Mouse (Mus musculus): ENCODE data around the gene Clps. TPM values are rescaled to one million over a fixed set of nuclear protein-coding genes. Genes with fewer than 3 reads are reported as not detected.

Clps gene
- total and polyA plus RNA-seq, 3 experiments, result not detected

- Histone ChIP-seq H3K27me3 (replicated peaks) (peaks cover 2% of the 10 kb centered on the region), H3K27ac (ENCODE audit: insufficient read depth, low read depth) (no peak overlapping the region), H3K9ac (ENCODE audit: insufficient read depth, low read depth) (no peak overlapping the region), H3K9me3 (replicated peaks; ENCODE audit: low read length) (no peaks in the 10 kb centered on the region), H3K36me3 (replicated peaks in 1 of 2; ENCODE audit: control insufficient read depth in 1 of 2, insufficient read depth in 1 of 2, low read length in 1 of 2) (no peaks in the 10 kb centered on the region), H3K4me1 (ENCODE audit: control insufficient read depth in 1 of 2, insufficient read depth in 2 of 2) (peaks cover 0 to 5% of the 10 kb centered on the region in 2 experiments; a peak in 1 of 4 replicates), H3K4me2 (ENCODE audit: insufficient read depth, low read depth, poor library complexity, severe bottlenecking) (no peak overlapping the region), H3K4me3 (replicated peaks in 1 of 3; ENCODE audit: low read depth in 2 of 3, low read length in 2 of 3, poor library complexity in 1 of 3) (no peak overlapping the region), H3K79me2 (replicated peaks; ENCODE audit: control insufficient read depth, extremely low read depth, insufficient read depth, poor library complexity, severe bottlenecking) (no peaks in the 10 kb centered on the region)
- DNase-seq (ENCODE audit: extremely low read depth), result no peak
- in situ Hi-C loops (cut with MboI; ENCODE audit: low pct_ligation_motif_present, low pct_unique_long_range_greater_than_20kb, low sequenced_read_pairs) (no loop called here), dilution Hi-C loops (cut with MboI; ENCODE audit: extremely low pct_ligation_motif_present, extremely low pct_unique_long_range_greater_than_20kb, low sequenced_read_pairs) (no loop called here)
- TF ChIP-seq RCOR1 (conservative IDR thresholded peaks at IDR 0.05; ENCODE audit: low read depth, low read length), result no peak
- no peak for TF ChIP-seq NELFE (IDR thresholded peaks at IDR 0.05; ENCODE audit: low read depth, low read length)
- no peak for TF ChIP-seq CHD1 (IDR thresholded peaks at IDR 0.05; ENCODE audit: low read depth, low read length)
- no peak for TF ChIP-seq MYC (IDR thresholded peaks at IDR 0.05; ENCODE audit: low read depth, low read length)
- no peak for TF ChIP-seq ZMIZ1 (IDR thresholded peaks at IDR 0.05; ENCODE audit: low read depth, low read length)
- no peak for TF ChIP-seq RAD21 (IDR thresholded peaks at IDR 0.05; ENCODE audit: low read depth, low read length)
- no peak for TF ChIP-seq BHLHE40 (IDR thresholded peaks at IDR 0.05; ENCODE audit: low read depth, low read length)
- no peak for TF ChIP-seq SMC3 (IDR thresholded peaks at IDR 0.05; ENCODE audit: low read depth, low read length)
- no peak for TF ChIP-seq KAT2A (IDR thresholded peaks at IDR 0.05; ENCODE audit: insufficient replicate concordance, low read length)
- no peak for TF ChIP-seq E2F4 (IDR thresholded peaks at IDR 0.05; ENCODE audit: insufficient replicate concordance, low read depth, low read length)
- TF ChIP-seq USF2 (conservative IDR thresholded peaks at IDR 0.05; ENCODE audit: low read depth, low read length), result no peak
- TF ChIP-seq HCFC1 (IDR thresholded peaks at IDR 0.05; ENCODE audit: low read depth, low read length), result no peak
These were observed 7.0 kb upstream of the Clps start for GRCm38 (mm10) chr17:28567541-28567940.

- TF ChIP-seq IRF4 (IDR thresholded peaks at IDR 0.05; ENCODE audit: low read depth, low read length) (no peak), ETS1 (conservative IDR thresholded peaks at IDR 0.05; ENCODE audit: low read depth, low read length) (no peak), BHLHE40 (IDR thresholded peaks at IDR 0.05; ENCODE audit: low read depth, low read length) (no peak), ELF1 (IDR thresholded peaks at IDR 0.05; ENCODE audit: low read depth, low read length) (no peak), POLR2AphosphoS2 (IDR thresholded peaks at IDR 0.05; ENCODE audit: low read depth, low read length) (no peak), POLR2A (IDR thresholded peaks at IDR 0.05; ENCODE audit: low read depth, low read length) (no peak), MXI1 (IDR thresholded peaks at IDR 0.05; ENCODE audit: low read depth, low read length) (no peak), CHD2 (IDR thresholded peaks at IDR 0.05; ENCODE audit: low read length) (no peak), CTCF (conservative IDR thresholded peaks at IDR 0.05 in 1 of 2, IDR thresholded peaks at IDR 0.05 in 1 of 2; ENCODE audit: low read depth in 2 of 2, low read length in 2 of 2) (no peak), NELFE (IDR thresholded peaks at IDR 0.05; ENCODE audit: low read depth, low read length) (no peak)
- no peaks in the 10 kb centered on the region for H3K4me1 ChIP-seq (ENCODE audit: control insufficient read depth in 1 of 2, insufficient read depth in 2 of 2)
These were observed 4.6 kb upstream of the Clps start for GRCm38 (mm10) chr17:28565181-28565580.

More at GRCm38 (mm10) chr17:28565181-28565580, 4.6 kb upstream of the Clps start:
- Histone ChIP-seq H3K36me3 (replicated peaks in 1 of 2; ENCODE audit: control insufficient read depth in 1 of 2, insufficient read depth in 1 of 2, low read length in 1 of 2) (no peaks in the 10 kb centered on the region), H3K79me2 (replicated peaks; ENCODE audit: control insufficient read depth, extremely low read depth, insufficient read depth, poor library complexity, severe bottlenecking) (no peaks in the 10 kb centered on the region), H3K27me3 (replicated peaks) (peaks cover 16% of the 10 kb centered on the region), H3K9ac (ENCODE audit: insufficient read depth, low read depth) (no peak overlapping the region), H3K4me2 (ENCODE audit: insufficient read depth, low read depth, poor library complexity, severe bottlenecking) (no peak overlapping the region), H3K27ac (ENCODE audit: insufficient read depth, low read depth) (no peak overlapping the region), H3K4me3 (replicated peaks in 1 of 3; ENCODE audit: low read depth in 2 of 3, low read length in 2 of 3, poor library complexity in 1 of 3) (no peak overlapping the region), H3K9me3 (replicated peaks; ENCODE audit: low read length) (no peaks in the 10 kb centered on the region)
- in situ Hi-C loops (cut with MboI; ENCODE audit: low pct_ligation_motif_present, low pct_unique_long_range_greater_than_20kb, low sequenced_read_pairs), result no loop called here
- DNase-seq (ENCODE audit: extremely low read depth), result no peak
- dilution Hi-C loops (cut with MboI; ENCODE audit: extremely low pct_ligation_motif_present, extremely low pct_unique_long_range_greater_than_20kb, low sequenced_read_pairs), result no loop called here
